In the genomic region with DNA sequence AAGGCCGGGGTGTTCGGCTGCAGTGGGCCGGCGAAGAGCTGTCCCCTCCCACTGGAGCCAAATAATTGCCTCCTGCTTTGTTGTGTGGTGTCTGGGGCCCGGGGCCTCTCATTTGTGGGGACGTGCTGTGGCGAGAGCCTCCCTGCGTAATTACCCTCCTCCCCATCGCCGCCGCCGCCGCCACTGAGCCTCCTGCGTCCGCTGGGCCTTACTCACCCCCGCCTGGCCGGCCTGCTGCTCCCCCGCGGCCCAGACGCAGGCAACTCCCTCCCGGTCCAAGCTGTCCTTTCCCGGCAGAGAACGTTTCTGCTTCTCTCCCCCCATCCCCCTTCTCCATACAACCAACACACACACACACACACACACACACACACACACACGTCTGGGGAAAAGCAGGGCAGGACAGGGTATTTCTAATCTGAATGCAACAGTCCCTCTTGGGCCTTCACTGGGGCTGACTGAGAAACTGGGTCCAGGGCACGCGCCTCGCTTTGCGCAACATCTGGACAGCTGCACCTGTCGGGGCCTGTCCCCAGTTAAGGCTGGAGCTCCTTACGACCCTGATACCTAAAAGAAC, we compare ENCODE assay signal across 11 mouse cellular contexts. TPM values are rescaled to one million over a fixed set of nuclear protein-coding genes. Genes with fewer than 3 reads are reported as not detected.
A peak's percentile ranks its signal among the peaks of the same experiment; 100 is the strongest.
DNase-seq lines count a peak whose midpoint lies in the region; ATAC-seq and TF ChIP-seq lines count a peak whose summit lies in the region.
"Had no signal": no experiment of that assay in that cellular context is flagged by ENCODE, and none has a peak within 500 bp of the region (broad histone marks: within the 10 kb centered on the region; RNA-seq: fewer than 3 reads in every experiment).

No protein-coding gene starts in this region.

- no peak overlapping the region for H3K27ac ChIP-seq in intestine, embryonic 15.5 days
- H3K27ac ChIP-seq in liver, embryonic 15.5 days (replicated peaks), result no peak overlapping the region
- H3K27ac ChIP-seq in small intestine, adult 2 months (ENCODE audit: insufficient read depth, low read depth, low read length), result no peak overlapping the region

- H3K9me3 ChIP-seq in intestine, embryonic 15.5 days, result no peaks in the 10 kb centered on the region
- no peaks in the 10 kb centered on the region for H3K9me3 ChIP-seq in liver, embryonic 15.5 days (replicated peaks)

- TF ChIP-seq POLR2A in brain, embryonic 14.5 days (IDR thresholded peaks at IDR 0.05; ENCODE audit: borderline replicate concordance, extremely low read depth, insufficient read depth, insufficient read length, poor library complexity, severe bottlenecking), result no peak
- TF ChIP-seq POLR2A in small intestine, adult 2 months (IDR thresholded peaks at IDR 0.05; ENCODE audit: low read depth, low read length), result no peak

- peaks cover 4% of the 10 kb centered on the region for H3K27me3 ChIP-seq in intestine, embryonic 15.5 days (replicated peaks)
- H3K27me3 ChIP-seq in liver, embryonic 15.5 days, result peaks cover 84% of the 10 kb centered on the region
- peaks cover 17% of the 10 kb centered on the region for H3K27me3 ChIP-seq in small intestine, adult 2 months (ENCODE audit: control insufficient read depth, insufficient read depth, low read length)

- WGBS in intestine, embryonic 15.5 days, result 10% methylated on average over 30 of the region's 30 CpGs
- WGBS in liver, embryonic 15.5 days (ENCODE audit: insufficient replicate concordance), result 12% methylated on average over 30 of the region's 30 CpGs
- WGBS in small intestine, adult 2 months, result 6% methylated on average over 29 of the region's 30 CpGs

- H3K4me3 ChIP-seq in intestine, embryonic 15.5 days (replicated peaks), result peak overlapping the region; percentile 29
- peak overlapping the region; percentile 27; the same call in 1 of the 2 replicates for H3K4me3 ChIP-seq in liver, embryonic 15.5 days (replicated peaks)
- peak overlapping the region; percentile 47 for H3K4me3 ChIP-seq in small intestine, adult 2 months (ENCODE audit: low read depth, low read length)

- H3K4me2 ChIP-seq in intestine, embryonic 15.5 days (replicated peaks), result peak overlapping the region; percentile 75
- peak overlapping the region; percentile 58 for H3K4me2 ChIP-seq in liver, embryonic 15.5 days

- H3K9ac ChIP-seq in intestine, embryonic 15.5 days, result peak overlapping the region; percentile 48
- H3K9ac ChIP-seq in liver, embryonic 15.5 days, result peak overlapping the region; percentile 4; the same call in 1 of the 2 replicates

- peak; percentile 32 to 55 for DNase-seq in layer of hippocampus, postnatal 10 days (ENCODE audit: low spot score in 2 of 2)
- DNase-seq in layer of hippocampus, postnatal 14 days (ENCODE audit: low spot score in 2 of 2), result no peak
- peak; percentile 74 for DNase-seq in brain, embryonic 14.5 days (ENCODE audit: low read depth)
- DNase-seq in gastrocnemius, postnatal 10 days, result peak; percentile 49

- no peaks in the 10 kb centered on the region for H3K36me3 ChIP-seq in intestine, embryonic 15.5 days
- no peaks in the 10 kb centered on the region for H3K36me3 ChIP-seq in liver, embryonic 15.5 days (replicated peaks)
- H3K36me3 ChIP-seq in small intestine, adult 2 months (ENCODE audit: control insufficient read depth, insufficient read depth, low read length), result no peaks in the 10 kb centered on the region

- no peak for TF ChIP-seq CTCF in brain, embryonic 14.5 days (IDR thresholded peaks at IDR 0.05; ENCODE audit: borderline replicate concordance, extremely low read depth, insufficient read depth, insufficient read length)
- TF ChIP-seq CTCF in small intestine, adult 2 months (IDR thresholded peaks at IDR 0.05; ENCODE audit: extremely low read depth, insufficient read length, insufficient replicate concordance, low read depth, low read length), result no peak

- H3K4me1 ChIP-seq in intestine, embryonic 15.5 days (replicated peaks), result peaks cover 23% of the 10 kb centered on the region
- peaks cover 6% of the 10 kb centered on the region for H3K4me1 ChIP-seq in liver, embryonic 15.5 days (replicated peaks)
- peaks cover 11% of the 10 kb centered on the region for H3K4me1 ChIP-seq in small intestine, adult 2 months (ENCODE audit: control insufficient read depth, insufficient read depth, insufficient read length, low read length)

- peak; percentile 50 for ATAC-seq in intestine, embryonic 15.5 days
- ATAC-seq in liver, embryonic 15.5 days (ENCODE audit: insufficient read depth), result peak; percentile 47
- ATAC-seq in granulocyte monocyte progenitor cell, adult 5-6 weeks (replicated peaks; ENCODE audit: poor library complexity, severe bottlenecking), result no peak
- ATAC-seq: Patski had no signal

RNA-seq across cellular contexts. Expression of a gene that starts 14.7 kb away (rescaled TPM):
- total RNA-seq in layer of hippocampus, postnatal 10 days (2021), result 10 to 100 TPM; 11.5 to 12.0 TPM
- total RNA-seq in layer of hippocampus, postnatal 14 days (2021), result 10 to 100 TPM; 12.3 to 13.5 TPM
- polyA plus RNA-seq in brain, embryonic 14.5 days (2012; rRNA removed), result 12.3 and 17.8 TPM in 2 replicates
- 10 to 100 TPM; 15.2 to 15.9 TPM for total RNA-seq in gastrocnemius, postnatal 10 days (2021)
- 13.3 and 15.1 TPM in 2 replicates for polyA plus RNA-seq in intestine, embryonic 15.5 days (2015; fragmentation: Nextera tagmentation; extraction: Ambion mirVana)
- 17.6 and 18.0 TPM in 2 replicates for polyA plus RNA-seq in liver, embryonic 15.5 days (2015; fragmentation: Nextera tagmentation; extraction: Ambion mirVana)
- 11.0 and 20.1 TPM in 2 replicates for polyA plus RNA-seq in small intestine, adult 2 months (2012; rRNA removed)
- 19.8 and 22.3 TPM in 2 replicates for total RNA-seq in granulocyte monocyte progenitor cell, adult 5-6 weeks (2014; fragmentation: Nextera tagmentation)
- total RNA-seq in granulocyte monocyte progenitor cell, adult 5-6 weeks (2017), result 2.2 and 2.8 TPM in 2 replicates

RNA-seq across cellular contexts. Expression of a gene that starts 15.7 kb away (rescaled TPM):
- 1 to 10 TPM; 1.4 TPM for total RNA-seq in layer of hippocampus, postnatal 10 days (2021)
- total RNA-seq in layer of hippocampus, postnatal 14 days (2021), result 1 to 10 TPM in 1 of 2 experiments, under 1 TPM in 1; 0.81 to 1.1 TPM
- 0.64 and 1.0 TPM in 2 replicates for polyA plus RNA-seq in brain, embryonic 14.5 days (2012; rRNA removed)
- total RNA-seq in gastrocnemius, postnatal 10 days (2021), result under 1 TPM; 0.21 to 0.77 TPM
- 0.29 and 0.30 TPM in 2 replicates for polyA plus RNA-seq in intestine, embryonic 15.5 days (2015; fragmentation: Nextera tagmentation; extraction: Ambion mirVana)
- 0.03 and 0.05 TPM in 2 replicates for polyA plus RNA-seq in liver, embryonic 15.5 days (2015; fragmentation: Nextera tagmentation; extraction: Ambion mirVana)
- 0.13 and 0.22 TPM in 2 replicates for polyA plus RNA-seq in small intestine, adult 2 months (2012; rRNA removed)
- total RNA-seq in granulocyte monocyte progenitor cell, adult 5-6 weeks (2014; fragmentation: Nextera tagmentation), result 0.26 and 0.37 TPM in 2 replicates
- total RNA-seq in granulocyte monocyte progenitor cell, adult 5-6 weeks (2017), result not detected in 2 replicates

RNA-seq across cellular contexts. Expression of a gene that starts 32.3 kb away (rescaled TPM):
- 1 to 10 TPM; 5.2 to 6.3 TPM for total RNA-seq in layer of hippocampus, postnatal 10 days (2021)
- total RNA-seq in layer of hippocampus, postnatal 14 days (2021), result 1 to 10 TPM; 4.8 to 6.3 TPM
- 11.8 and 16.9 TPM in 2 replicates for polyA plus RNA-seq in brain, embryonic 14.5 days (2012; rRNA removed)
- total RNA-seq in gastrocnemius, postnatal 10 days (2021), result 10 to 100 TPM; 11.3 to 11.4 TPM
- 18.1 and 21.9 TPM in 2 replicates for polyA plus RNA-seq in intestine, embryonic 15.5 days (2015; fragmentation: Nextera tagmentation; extraction: Ambion mirVana)
- polyA plus RNA-seq in liver, embryonic 15.5 days (2015; fragmentation: Nextera tagmentation; extraction: Ambion mirVana), result 11.8 and 13.2 TPM in 2 replicates
- 23.7 and 50.0 TPM in 2 replicates for polyA plus RNA-seq in small intestine, adult 2 months (2012; rRNA removed)
- total RNA-seq in granulocyte monocyte progenitor cell, adult 5-6 weeks (2014; fragmentation: Nextera tagmentation), result 12.2 and 22.1 TPM in 2 replicates
- total RNA-seq in granulocyte monocyte progenitor cell, adult 5-6 weeks (2017), result 22.0 and 30.0 TPM in 2 replicates

RNA-seq across cellular contexts. Expression of a gene that starts 43.7 kb away (rescaled TPM):
- 1 to 10 TPM in 1 of 2 experiments, under 1 TPM in 1; 0.83 to 1.6 TPM for total RNA-seq in layer of hippocampus, postnatal 10 days (2021)
- total RNA-seq in layer of hippocampus, postnatal 14 days (2021), result under 1 TPM; 0.74 to 0.86 TPM
- 2.0 and 2.9 TPM in 2 replicates for polyA plus RNA-seq in brain, embryonic 14.5 days (2012; rRNA removed)
- total RNA-seq in gastrocnemius, postnatal 10 days (2021), result under 1 TPM in 1 of 2 experiments, not detected in 1; 0.16 TPM
- 0.40 and 0.45 TPM in 2 replicates for polyA plus RNA-seq in intestine, embryonic 15.5 days (2015; fragmentation: Nextera tagmentation; extraction: Ambion mirVana)
- polyA plus RNA-seq in liver, embryonic 15.5 days (2015; fragmentation: Nextera tagmentation; extraction: Ambion mirVana), result 0.08 and 0.54 TPM in 2 replicates
- 0.09 TPM in 2 replicates for polyA plus RNA-seq in small intestine, adult 2 months (2012; rRNA removed)
- total RNA-seq in granulocyte monocyte progenitor cell, adult 5-6 weeks (2014; fragmentation: Nextera tagmentation), result not detected in 2 replicates
- total RNA-seq in granulocyte monocyte progenitor cell, adult 5-6 weeks (2017), result 0.10 and 1.1 TPM in 2 replicates
- total RNA-seq: hematopoietic stem cell, adult 5-6 weeks had no signal
- polyA plus RNA-seq: spleen, adult 2 months had no signal

RNA-seq across cellular contexts. Expression of a gene that starts 43.9 kb away (rescaled TPM):
- 10 to 100 TPM; 74.4 to 76.7 TPM for total RNA-seq in layer of hippocampus, postnatal 10 days (2021)
- 10 to 100 TPM; 81.9 to 84.1 TPM for total RNA-seq in layer of hippocampus, postnatal 14 days (2021)
- polyA plus RNA-seq in brain, embryonic 14.5 days (2012; rRNA removed), result 60.4 and 68.8 TPM in 2 replicates
- 10 to 100 TPM; 45.1 to 45.6 TPM for total RNA-seq in gastrocnemius, postnatal 10 days (2021)
- polyA plus RNA-seq in intestine, embryonic 15.5 days (2015; fragmentation: Nextera tagmentation; extraction: Ambion mirVana), result 86.9 and 88.7 TPM in 2 replicates
- polyA plus RNA-seq in liver, embryonic 15.5 days (2015; fragmentation: Nextera tagmentation; extraction: Ambion mirVana), result 34.0 and 34.6 TPM in 2 replicates
- 32.2 and 59.3 TPM in 2 replicates for polyA plus RNA-seq in small intestine, adult 2 months (2012; rRNA removed)
- total RNA-seq in granulocyte monocyte progenitor cell, adult 5-6 weeks (2014; fragmentation: Nextera tagmentation), result 44.6 and 51.7 TPM in 2 replicates
- total RNA-seq in granulocyte monocyte progenitor cell, adult 5-6 weeks (2017), result 22.9 and 23.2 TPM in 2 replicates

Comparison
In these comparisons a context has a peak if more than half of its experiments do, and no peak if none do; other contexts are left out.
1. DNase-seq: peak in layer of hippocampus, postnatal 10 days (2 of 2), brain, embryonic 14.5 days (single experiment) and gastrocnemius, postnatal 10 days (single experiment); none in layer of hippocampus, postnatal 14 days (0 of 2).
2. Peak in every context shown above with its lines, with median percentiles within 50 percentile points of each other: H3K4me3 ChIP-seq.